Mouse (Mus musculus): ENCODE data around the gene Lgr6.

DNA sequence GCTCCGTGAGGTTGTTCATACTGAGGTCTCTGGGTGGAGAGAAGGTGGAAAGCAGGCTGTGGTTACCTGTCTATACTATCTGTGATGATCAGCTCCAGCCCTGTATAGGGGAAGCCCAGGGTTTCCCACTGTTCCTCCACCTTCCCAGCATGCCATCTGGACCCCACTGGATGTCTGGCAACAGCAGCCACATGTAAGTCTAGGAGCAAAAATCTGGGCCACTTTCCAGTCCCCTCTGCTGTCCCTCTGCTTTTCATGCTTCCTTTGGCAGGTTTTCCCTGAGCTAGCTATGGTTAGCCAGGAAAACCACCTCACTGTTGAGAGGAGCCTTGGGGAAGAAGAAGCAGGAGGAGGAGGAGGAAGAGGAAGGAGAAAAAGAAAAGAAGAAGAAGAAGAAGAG, 29.8 kb downstream of the Lgr6 start:
- no peak for TF ChIP-seq POLR2A (IDR thresholded peaks at IDR 0.05; ENCODE audit: control insufficient read depth, extremely low read depth, insufficient read depth, low read length, poor library complexity)
- no peak for TF ChIP-seq CTCF (IDR thresholded peaks at IDR 0.05; ENCODE audit: borderline replicate concordance, control insufficient read depth, extremely low read depth, insufficient read depth, low read length, poor library complexity)

Measured in thymus, adult 2 months (tissue).